Mouse (Mus musculus) neural tube, embryonic 15.5 days (tissue): ENCODE measurements at regions not wholly inside any gene's neighbourhood (a gene's known extent, or its start where the extent isn't known, plus 50 kb on each side); places are given as distances from the start of the nearest gene placed in this dataset.
"Not testable (repeated sequence)": the region's sequence is repeated elsewhere in the genome, so short reads cannot be mapped to it uniquely, and the experiment has no call there.

Experiments
- ATAC-seq: fragments of 200-750 bp; cut with Nextera tagmentation; 2 replicates; pipeline ENCODE4 v1.8.0; 2017; ENCODE audit warnings: mild to moderate bottlenecking, moderate TSS enrichment, moderate library complexity; ENCODE audit not compliant: low FRiP score
- H3K27ac ChIP-seq: fragments of 300-500 bp; sonication (generic); replicated peaks from 2 replicates; pipeline ENCODE4 v1.5.1; 2015; ENCODE audit warnings: mild to moderate bottlenecking, inconsistent platforms
- H3K27me3 ChIP-seq: fragments of 300-500 bp; sonication (generic); replicated peaks from 2 replicates; pipeline ENCODE4 v1.6.1; 2015; ENCODE audit warnings: inconsistent platforms
- H3K36me3 ChIP-seq: fragments of 300-500 bp; sonication (generic); 2 replicates; pipeline ENCODE4 v1.6.1; 2015; ENCODE audit warnings: inconsistent platforms
- H3K4me1 ChIP-seq: fragments of 300-500 bp; sonication (generic); 2 replicates; pipeline ENCODE4 v1.6.1; 2015; ENCODE audit warnings: inconsistent platforms
- H3K4me2 ChIP-seq: fragments of 300-500 bp; sonication (generic); 2 replicates; pipeline ENCODE4 v1.6.1; 2015; ENCODE audit warnings: inconsistent platforms, mild to moderate bottlenecking, moderate library complexity
- H3K4me3 ChIP-seq: fragments of 300-500 bp; sonication (generic); replicated peaks from 2 replicates; pipeline ENCODE4 v1.5.1; 2015; ENCODE audit warnings: mild to moderate bottlenecking, inconsistent platforms
- H3K9ac ChIP-seq: fragments of 300-500 bp; sonication (generic); replicated peaks from 2 replicates; pipeline ENCODE4 v1.6.1; 2015; ENCODE audit warnings: mild to moderate bottlenecking, inconsistent platforms
- H3K9me3 ChIP-seq: fragments of 300-500 bp; sonication (generic); replicated peaks from 2 replicates; pipeline ENCODE4 v1.6.1; 2016; ENCODE audit warnings: inconsistent platforms
- WGBS: fragments of 180-500 bp; shearing (Covaris S2); methylation state at CpG from one replicate; pipeline ENCODE4 v1.1.7; 2015; ENCODE audit warnings: mixed read lengths; 5-methylcytosine and 5-hydroxymethylcytosine counted together

DNA sequence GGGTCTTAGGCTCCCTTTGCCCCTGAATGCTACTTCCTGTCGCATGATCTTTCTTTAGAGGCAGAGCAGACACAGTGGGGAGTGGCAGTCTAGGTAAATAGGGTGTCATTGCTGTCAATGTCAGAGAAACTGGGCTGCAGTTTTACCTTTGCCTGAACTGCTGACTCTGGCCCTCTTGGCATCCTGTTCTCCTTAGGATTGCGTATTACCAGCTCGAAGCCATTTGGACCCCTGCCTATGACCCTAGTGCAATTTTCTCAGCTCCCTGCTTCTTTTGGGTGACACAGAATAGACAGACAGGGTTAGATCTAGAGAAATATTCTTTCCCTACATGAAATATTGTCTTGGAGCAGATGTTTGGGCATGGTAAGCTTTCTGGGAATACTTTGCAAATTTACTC lies 467.3 kb upstream of the Slc35b3 start:
- Histone ChIP-seq H3K36me3 (no peaks in the 10 kb centered on the region), H3K4me1 (no peaks in the 10 kb centered on the region), H3K4me3 (no peak overlapping the region), H3K27me3 (no peaks in the 10 kb centered on the region), H3K4me2 (no peak overlapping the region), H3K27ac (no peak overlapping the region), H3K9me3 (no peaks in the 10 kb centered on the region), H3K9ac (no peak overlapping the region)
- 82% methylated on average over 3 of the region's 3 CpGs for WGBS
- no peak for ATAC-seq

DNA sequence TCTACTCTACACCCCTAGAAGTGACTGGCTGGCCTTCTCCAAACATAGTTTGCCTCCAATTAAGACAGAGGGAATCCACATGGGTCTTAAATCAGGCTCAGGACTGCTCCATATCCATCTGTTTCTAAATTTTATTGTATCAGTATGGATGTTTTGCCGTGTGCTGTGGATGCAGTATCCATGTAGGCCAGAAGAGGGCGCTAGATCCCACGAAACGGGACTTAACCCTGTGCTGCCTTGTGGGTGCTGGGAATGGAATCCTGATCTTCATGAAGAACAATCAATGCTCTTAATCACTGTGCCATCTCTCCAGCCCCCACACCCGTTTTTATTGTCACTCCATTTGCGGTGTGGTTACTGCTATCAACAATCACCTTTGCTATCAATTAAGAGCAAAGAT lies 465.3 kb upstream of the Slc35b3 start:
- no peak for ATAC-seq
- no peak overlapping the region for H3K4me3 ChIP-seq
- WGBS = 67% methylated on average over 6 of the region's 6 CpGs
- H3K9me3 ChIP-seq = no peaks in the 10 kb centered on the region
- H3K4me1 ChIP-seq = no peaks in the 10 kb centered on the region
- no peak overlapping the region for H3K9ac ChIP-seq
- no peaks in the 10 kb centered on the region for H3K27me3 ChIP-seq
- no peaks in the 10 kb centered on the region for H3K36me3 ChIP-seq
- no peak overlapping the region for H3K27ac ChIP-seq
- no peak overlapping the region for H3K4me2 ChIP-seq

DNA sequence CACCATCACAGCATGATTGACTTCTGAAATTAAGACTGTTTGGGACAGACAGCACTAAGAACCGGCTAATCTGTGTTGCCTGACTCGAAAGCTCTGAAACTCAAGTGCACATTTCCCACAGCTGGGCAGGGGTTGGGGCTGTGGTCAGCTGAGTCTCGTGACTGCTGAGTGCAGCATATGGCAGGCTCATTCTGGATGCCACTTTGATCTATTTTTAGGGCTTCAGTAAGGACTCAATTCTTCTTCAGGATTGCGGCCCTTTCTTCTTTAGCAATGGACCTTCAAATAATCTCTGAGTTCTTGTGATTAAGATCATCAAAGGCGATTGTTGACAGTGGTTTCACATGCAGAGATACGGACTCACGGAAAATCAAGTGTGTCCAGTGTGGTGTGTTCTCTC lies 457.5 kb upstream of the Slc35b3 start:
- no peak overlapping the region for H3K4me3 ChIP-seq
- no peak overlapping the region for H3K4me2 ChIP-seq
- no peaks in the 10 kb centered on the region for H3K4me1 ChIP-seq
- WGBS = 54% methylated on average over 7 of the region's 7 CpGs
- no peaks in the 10 kb centered on the region for H3K36me3 ChIP-seq
- ATAC-seq = no peak
- H3K27me3 ChIP-seq = no peaks in the 10 kb centered on the region
- H3K9me3 ChIP-seq = no peaks in the 10 kb centered on the region
- H3K27ac ChIP-seq = no peak overlapping the region
- no peak overlapping the region for H3K9ac ChIP-seq

DNA sequence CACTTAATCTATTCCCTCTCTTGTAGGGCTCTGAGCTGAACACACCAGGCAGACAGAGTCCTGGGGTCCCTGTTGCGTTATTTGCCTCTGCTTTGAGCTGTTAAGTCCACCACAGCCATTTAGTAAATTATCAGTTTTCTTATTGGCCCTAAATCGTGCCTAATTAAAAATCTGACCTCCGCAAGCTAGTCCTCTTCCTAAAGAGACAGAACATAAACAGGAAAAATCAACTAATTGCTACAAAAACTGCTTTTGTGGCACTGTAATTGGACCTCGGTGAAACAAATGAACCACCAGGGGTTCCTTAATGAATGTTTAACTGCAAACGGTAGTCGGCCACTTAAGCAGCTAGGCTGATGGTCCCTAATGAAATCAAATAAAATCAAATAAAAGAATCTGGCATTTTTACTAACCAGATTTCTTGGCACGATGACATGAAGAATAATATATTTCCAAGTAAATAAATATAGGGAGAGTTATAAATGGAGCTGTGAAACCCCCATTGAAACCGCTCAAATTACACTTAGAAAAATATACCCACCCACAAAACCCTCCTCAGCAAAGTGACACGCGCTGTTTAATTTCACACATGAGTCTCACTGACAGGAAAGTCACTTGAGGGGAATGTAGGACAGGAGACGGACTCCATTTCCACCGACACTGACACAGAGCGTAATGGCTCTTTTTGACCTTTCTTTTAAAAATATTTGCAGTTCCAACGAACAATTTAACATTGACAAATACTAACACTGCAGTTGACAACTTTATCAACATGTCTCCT lies 451.0 kb upstream of the Slc35b3 start:
- H3K9ac ChIP-seq = no peak overlapping the region
- H3K27ac ChIP-seq = no peak overlapping the region
- H3K4me1 ChIP-seq = no peaks in the 10 kb centered on the region
- WGBS = 42% methylated on average over 14 of the region's 14 CpGs
- no peaks in the 10 kb centered on the region for H3K27me3 ChIP-seq
- H3K9me3 ChIP-seq = no peaks in the 10 kb centered on the region
- no peaks in the 10 kb centered on the region for H3K36me3 ChIP-seq
- no peak for ATAC-seq
- no peak overlapping the region for H3K4me2 ChIP-seq
- no peak overlapping the region for H3K4me3 ChIP-seq

DNA sequence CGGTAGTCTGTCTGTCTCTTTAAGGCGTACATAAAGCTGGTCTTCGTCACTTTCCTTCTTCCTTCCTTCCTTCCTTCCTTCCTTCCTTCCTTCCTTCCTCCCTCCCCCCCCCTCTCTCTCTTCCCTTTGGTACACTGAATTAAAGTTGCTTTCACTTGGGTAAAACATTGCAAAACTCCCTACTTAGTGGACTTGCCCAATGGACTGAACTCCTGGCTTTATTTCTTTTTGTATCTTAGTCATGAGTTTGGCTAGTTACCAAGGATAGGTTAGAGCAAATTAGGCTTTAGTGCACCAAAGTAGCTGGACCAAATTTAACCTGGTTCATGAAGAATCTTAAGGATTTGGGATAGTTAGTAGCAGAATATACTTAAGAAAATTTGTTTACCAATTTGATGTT lies 431.9 kb upstream of the Slc35b3 start:
- Histone ChIP-seq H3K36me3 (no peaks in the 10 kb centered on the region), H3K27me3 (no peaks in the 10 kb centered on the region), H3K4me3 (no peak overlapping the region), H3K9ac (no peak overlapping the region), H3K4me1 (no peaks in the 10 kb centered on the region), H3K27ac (no peak overlapping the region), H3K9me3 (no peaks in the 10 kb centered on the region), H3K4me2 (no peak overlapping the region)
- 91% methylated on average over 3 of the region's 3 CpGs for WGBS
- no peak for ATAC-seq

DNA sequence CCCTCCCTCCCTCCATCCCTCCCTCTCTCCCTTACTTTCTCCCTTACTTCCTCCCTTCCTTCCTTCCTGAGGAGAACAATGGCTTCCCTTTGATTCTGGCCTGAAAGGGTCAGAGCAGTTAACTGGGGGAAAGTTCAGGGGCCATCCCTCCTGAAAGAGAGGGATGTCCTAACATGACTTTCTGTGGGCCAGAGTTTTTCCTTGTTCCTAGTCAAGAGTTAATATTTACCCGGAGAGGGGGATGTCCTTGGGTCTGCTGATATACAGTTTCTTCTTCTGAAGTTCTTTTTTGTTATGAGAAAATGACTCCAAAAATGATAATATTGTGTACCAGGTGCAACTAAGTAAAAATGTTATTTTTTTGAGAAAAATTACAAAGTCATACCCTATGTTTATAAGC lies 431.5 kb upstream of the Slc35b3 start:
- not testable (repeated sequence) for H3K27me3 ChIP-seq, H3K9ac ChIP-seq, H3K36me3 ChIP-seq, H3K4me2 ChIP-seq, H3K9me3 ChIP-seq, ATAC-seq, H3K4me1 ChIP-seq, H3K27ac ChIP-seq, H3K4me3 ChIP-seq
- 82% methylated on average over 1 of the region's 1 CpGs for WGBS

DNA sequence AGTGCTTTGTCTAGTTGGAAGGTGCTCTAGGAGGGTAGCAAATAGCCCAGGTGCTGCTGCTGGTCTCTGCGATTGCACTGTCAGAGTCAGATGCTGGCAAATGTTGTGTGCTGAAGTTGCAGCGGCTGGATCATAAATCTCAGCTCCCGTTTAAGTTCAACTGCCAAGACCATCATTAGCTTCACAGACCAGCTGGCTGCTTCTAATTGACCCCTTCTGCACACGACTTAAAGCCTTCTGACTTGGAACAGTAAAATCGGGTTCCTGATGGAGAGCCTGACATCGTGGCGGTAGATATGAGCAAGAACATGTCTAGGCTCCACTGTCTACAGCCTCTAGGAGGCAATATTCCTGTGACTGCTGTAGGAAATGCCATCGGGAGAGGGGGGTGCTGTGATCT lies 416.0 kb upstream of the Slc35b3 start:
- Histone ChIP-seq H3K4me1 (no peaks in the 10 kb centered on the region), H3K4me2 (no peak overlapping the region), H3K9me3 (no peaks in the 10 kb centered on the region), H3K36me3 (no peaks in the 10 kb centered on the region), H3K27me3 (no peaks in the 10 kb centered on the region), H3K27ac (no peak overlapping the region), H3K9ac (no peak overlapping the region), H3K4me3 (no peak overlapping the region)
- ATAC-seq = no peak
- 65% methylated on average over 8 of the region's 8 CpGs for WGBS

DNA sequence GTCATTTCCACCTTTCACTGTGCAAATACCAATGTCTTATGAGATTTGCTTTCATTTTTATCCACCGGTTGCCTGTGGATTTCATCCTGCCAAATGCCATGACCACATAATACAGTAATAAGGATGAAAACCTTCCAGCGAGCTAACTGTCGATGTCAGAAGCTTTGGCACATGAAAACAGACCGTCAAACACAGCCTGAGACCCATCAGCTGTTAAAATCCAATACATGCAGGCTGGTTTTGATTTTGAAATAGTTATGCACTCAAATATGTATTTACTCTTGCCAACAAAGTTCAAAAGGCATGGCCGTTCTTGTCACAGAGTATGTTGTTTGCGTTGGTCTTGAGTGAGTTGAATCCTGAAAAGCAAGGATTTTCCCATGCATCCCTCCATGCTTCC lies 415.6 kb upstream of the Slc35b3 start:
- Histone ChIP-seq H3K9me3 (no peaks in the 10 kb centered on the region), H3K4me1 (no peaks in the 10 kb centered on the region), H3K4me2 (no peak overlapping the region), H3K27me3 (no peaks in the 10 kb centered on the region), H3K9ac (no peak overlapping the region), H3K4me3 (no peak overlapping the region), H3K36me3 (no peaks in the 10 kb centered on the region), H3K27ac (no peak overlapping the region)
- 86% methylated on average over 6 of the region's 6 CpGs for WGBS
- no peak for ATAC-seq

DNA sequence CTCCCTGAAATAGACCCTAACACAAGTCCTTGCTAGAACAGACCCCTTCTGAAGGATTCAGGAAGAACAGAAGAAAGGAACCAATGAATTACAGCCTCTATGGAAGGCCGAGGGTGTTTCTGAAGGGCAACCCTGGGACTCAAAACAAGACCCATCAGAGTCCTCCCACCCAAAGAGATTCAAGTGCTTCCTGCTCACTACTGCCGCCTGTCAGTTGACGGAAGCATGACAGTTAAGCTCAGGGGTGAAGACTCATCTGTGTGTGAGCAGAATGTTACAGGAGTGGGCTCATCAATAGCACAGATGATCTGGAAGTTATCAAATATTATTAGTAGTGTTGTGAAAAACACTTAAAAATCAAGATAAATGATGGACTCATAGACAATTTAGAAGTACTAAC lies 411.9 kb upstream of the Slc35b3 start:
- Histone ChIP-seq H3K4me3 (no peak overlapping the region), H3K9ac (no peak overlapping the region), H3K27ac (no peak overlapping the region), H3K27me3 (no peaks in the 10 kb centered on the region), H3K36me3 (no peaks in the 10 kb centered on the region), H3K4me2 (no peak overlapping the region), H3K9me3 (no peaks in the 10 kb centered on the region), H3K4me1 (no peaks in the 10 kb centered on the region)
- no peak for ATAC-seq
- WGBS = 77% methylated on average over 3 of the region's 3 CpGs

DNA sequence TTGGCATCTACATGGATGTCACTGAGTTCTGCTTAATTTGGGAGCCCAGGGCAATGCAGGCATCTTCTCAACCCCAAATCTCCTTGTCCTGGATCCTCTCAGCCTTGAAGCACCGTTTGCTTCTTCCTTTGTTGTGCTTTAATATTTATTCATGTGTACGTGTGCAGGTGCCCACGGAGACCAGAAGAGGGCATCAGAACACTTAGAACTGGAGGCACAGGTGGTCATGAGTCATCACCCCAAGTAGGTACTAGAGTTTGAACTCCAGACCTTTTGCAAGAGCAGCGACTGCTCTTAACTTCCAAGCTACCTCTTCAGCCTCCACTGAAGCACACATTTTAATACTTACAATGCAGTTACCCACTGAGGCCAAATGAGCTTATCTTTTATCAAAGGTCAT lies 403.0 kb upstream of the Slc35b3 start:
- ATAC-seq = no peak
- 68% methylated on average over 4 of the region's 4 CpGs for WGBS
- H3K27ac ChIP-seq = no peak overlapping the region

DNA sequence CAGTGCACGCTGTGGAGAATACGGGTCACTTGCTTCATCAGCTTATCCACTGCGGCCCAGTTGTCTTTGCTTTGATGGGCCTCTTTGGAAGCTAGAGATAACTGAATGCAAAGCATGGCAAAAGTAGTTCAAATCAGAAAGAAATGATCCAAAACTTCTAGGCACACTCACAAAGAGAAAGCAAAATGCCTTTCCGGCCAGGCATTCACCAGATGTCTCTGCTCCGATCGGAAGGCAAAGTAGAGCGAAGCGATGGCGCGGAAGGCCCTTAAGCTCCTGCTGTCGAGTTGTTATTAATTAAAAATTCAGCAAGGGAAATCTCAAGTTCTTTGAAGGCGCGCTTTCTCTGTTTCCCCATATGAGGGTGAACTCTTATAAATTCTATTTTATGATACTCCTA lies 401.9 kb upstream of the Slc35b3 start:
- Histone ChIP-seq H3K4me1 (no peaks in the 10 kb centered on the region), H3K9me3 (no peaks in the 10 kb centered on the region), H3K4me3 (no peak overlapping the region), H3K27ac (no peak overlapping the region), H3K4me2 (no peak overlapping the region), H3K27me3 (no peaks in the 10 kb centered on the region), H3K9ac (no peak overlapping the region), H3K36me3 (no peaks in the 10 kb centered on the region)
- 54% methylated on average over 13 of the region's 13 CpGs for WGBS
- no peak for ATAC-seq

More for the DNA sequence above, 403.0 kb upstream of the Slc35b3 start:
- Histone ChIP-seq H3K4me3 (no peak overlapping the region), H3K9ac (no peak overlapping the region), H3K4me1 (no peaks in the 10 kb centered on the region), H3K27me3 (no peaks in the 10 kb centered on the region), H3K4me2 (no peak overlapping the region), H3K9me3 (no peaks in the 10 kb centered on the region), H3K36me3 (no peaks in the 10 kb centered on the region)

DNA sequence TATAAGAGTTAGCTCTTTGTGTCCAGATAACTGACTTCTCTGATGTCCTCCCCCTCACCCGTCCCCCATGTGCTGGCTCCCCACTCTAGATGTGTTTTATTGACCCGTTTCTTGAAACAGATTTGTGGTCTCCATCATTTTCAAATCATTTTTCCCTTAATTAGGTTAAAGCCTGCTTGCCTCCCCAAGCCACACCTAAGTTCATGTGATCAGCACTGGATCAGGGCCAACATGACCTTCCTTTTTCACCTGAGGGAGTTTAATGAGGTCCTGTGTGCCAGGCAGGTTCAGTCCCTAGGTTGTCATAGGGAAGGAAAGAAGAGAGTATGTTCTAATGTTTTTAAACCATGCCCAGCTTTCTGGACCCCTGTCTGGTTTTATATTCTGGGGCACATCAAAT lies 390.9 kb upstream of the Slc35b3 start:
- WGBS = 67% methylated on average over 2 of the region's 2 CpGs
- H3K9me3 ChIP-seq = no peaks in the 10 kb centered on the region
- H3K36me3 ChIP-seq = no peaks in the 10 kb centered on the region
- no peak for ATAC-seq
- H3K9ac ChIP-seq = no peak overlapping the region
- peaks cover 6% of the 10 kb centered on the region; the same call in 1 of the 2 replicates for H3K4me1 ChIP-seq
- no peak overlapping the region for H3K27ac ChIP-seq
- no peak overlapping the region for H3K4me2 ChIP-seq
- no peaks in the 10 kb centered on the region for H3K27me3 ChIP-seq
- no peak overlapping the region for H3K4me3 ChIP-seq
